Mouse (Mus musculus): ENCODE results near the gene Polr2a. TPM values are rescaled to one million over a fixed set of nuclear protein-coding genes. Genes with fewer than 3 reads are reported as not detected.

Polr2a gene
- 121 TPM for polyA plus RNA-seq (2015; fragmentation: Illumina TruSeq; extraction: RNeasy Lipid Tissue Mini Kit (QIAGEN cat#74804); ENCODE audit: insufficient read depth, low replicate concordance)

GRCm38 (mm10) chr11:69758478-69758970, at the start of gene Polr2a:
TSS of gene Polr2a (minus strand) at chr11:69758637.

GRCm38 (mm10) chr11:69804972-69805909, 46.8 kb upstream of the Polr2a start, which contains the start of gene Tmem102:
TSS of gene Tmem102 (minus strand) at chr11:69805624.

GRCm38 (mm10) chr11:69801379-69801977, 43.0 kb upstream of the Polr2a start, which contains the start of gene Fgf11:
TSS of gene Fgf11 (minus strand) at chr11:69801857.

DNA sequence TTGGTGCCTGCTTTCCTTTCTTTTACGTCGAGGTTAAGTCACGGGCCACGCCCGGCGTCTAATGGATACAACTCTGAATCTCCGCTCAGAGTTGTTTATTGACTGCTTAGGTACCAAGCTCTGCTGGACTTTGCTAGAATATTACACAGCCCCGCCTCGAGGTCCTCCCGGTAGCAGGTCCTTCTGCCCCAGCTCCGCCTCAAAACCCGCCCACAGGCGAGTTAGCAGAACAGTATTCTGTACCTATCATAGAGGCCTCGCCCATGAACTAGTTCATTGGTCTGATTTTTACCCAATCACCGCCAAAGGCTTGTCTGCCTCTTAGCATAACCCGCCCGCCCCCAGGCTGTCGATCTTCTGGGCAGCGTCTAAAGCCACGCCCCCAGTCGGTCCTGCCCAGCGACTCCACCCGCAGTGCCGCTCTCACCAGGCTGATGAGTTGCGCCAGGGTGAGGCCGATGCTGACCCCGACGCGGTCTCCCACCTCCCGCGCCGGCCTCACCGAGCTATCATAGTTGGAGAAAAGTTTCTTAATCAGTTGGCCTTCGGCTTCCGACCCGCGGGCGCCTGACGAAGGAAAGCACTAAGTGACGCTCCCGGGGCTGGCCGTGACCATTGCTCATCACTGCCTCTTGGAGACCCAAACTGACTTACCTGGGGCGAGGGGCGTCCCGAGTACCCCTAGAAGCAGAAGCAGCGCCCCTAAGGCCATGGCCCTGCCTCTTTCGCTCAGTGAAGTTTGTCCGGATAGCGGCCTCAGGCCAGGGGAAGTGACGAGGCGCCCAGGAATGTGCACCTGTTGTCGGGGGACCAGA, 36.9 kb upstream of the Polr2a start, which contains the start of gene Chrnb1:
TSS of gene Chrnb1 (minus strand) at position 776 of the 815 bp plus-strand sequence.

GRCm38 (mm10) chr11:69765221-69766125, 7.0 kb upstream of the Polr2a start, which contains the start of gene Zbtb4:
TSS of gene Zbtb4 (plus strand) at chr11:69765912.

DNA sequence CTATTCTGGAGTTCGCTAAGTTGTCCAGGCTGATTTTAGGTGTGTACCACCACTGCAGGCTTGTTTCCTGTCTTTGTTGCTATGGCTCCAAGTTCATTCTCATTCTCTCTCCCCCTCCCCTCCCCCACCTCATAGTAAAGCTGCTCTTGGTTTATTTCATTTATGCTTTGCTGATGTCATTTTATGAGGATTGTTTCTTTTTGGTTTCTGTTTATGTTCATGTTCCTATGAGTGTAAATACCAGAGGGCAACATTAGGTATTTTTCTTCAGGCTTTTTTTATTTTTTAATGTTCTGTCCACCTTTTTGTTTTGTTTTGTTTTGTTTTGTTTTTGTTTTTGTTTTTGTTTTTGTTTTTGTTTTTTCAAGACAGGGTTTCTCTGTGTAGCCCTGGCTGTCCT, 3.4 kb upstream of the Polr2a start, which contains the start of gene Slc35g3:
TSS of gene Slc35g3 (minus strand) at position 101 of the 400 bp plus-strand sequence.

GRCm38 (mm10) chr11:69695361-69696181, 62.9 kb downstream of the Polr2a start, which contains the start of the genes Tnfsf12 and Tnfsfm13:
TSS of gene Tnfsf12 (minus strand) at chr11:69695849.
TSS of gene Tnfsfm13 (minus strand) at chr11:69696098.

DNA sequence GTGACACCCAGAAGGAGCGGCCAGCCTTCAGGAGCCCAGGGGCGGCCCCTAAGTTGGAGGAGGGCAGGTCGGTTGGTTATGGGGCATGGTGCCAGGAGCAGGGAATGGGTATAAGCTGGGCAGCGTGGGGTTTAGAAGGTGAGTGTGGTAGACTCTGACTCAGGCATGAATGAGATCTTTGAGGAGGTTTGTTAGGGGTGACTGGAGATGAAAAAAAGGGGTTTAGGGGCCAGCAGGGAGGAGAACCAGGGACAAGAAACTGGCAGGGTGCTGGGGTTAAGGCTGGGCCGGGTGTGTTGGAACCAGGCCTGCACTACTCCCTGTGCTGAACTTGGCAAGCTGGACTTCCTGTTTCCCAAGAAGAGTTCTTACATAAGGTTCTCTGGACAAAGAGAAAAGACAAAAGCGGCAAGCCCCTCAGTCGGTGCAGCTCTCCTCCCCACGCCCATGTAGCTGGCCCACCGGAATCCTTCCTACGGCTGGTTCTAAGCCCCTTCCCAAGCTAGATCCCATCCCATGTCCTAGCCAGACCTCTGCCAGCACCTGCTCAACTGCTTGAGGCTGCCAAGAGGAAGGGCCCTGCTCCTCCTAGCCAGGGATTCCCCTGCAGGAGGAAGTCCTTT, 72.8 kb downstream of the Polr2a start, which contains the start of gene Tnfsf13:
TSS of gene Tnfsf13 (minus strand) at position 259 of the 623 bp plus-strand sequence.

Other genes with a start within 250 kb of the Polr2a start
- 0.51 TPM for gene Dnah2, start 209.5 kb downstream of the Polr2a start, polyA plus RNA-seq (2015; fragmentation: Illumina TruSeq; extraction: RNeasy Lipid Tissue Mini Kit (QIAGEN cat#74804); ENCODE audit: insufficient read depth, low replicate concordance)
- 0.88 TPM for gene Efnb3, start 198.4 kb downstream of the Polr2a start, polyA plus RNA-seq (2015; fragmentation: Illumina TruSeq; extraction: RNeasy Lipid Tissue Mini Kit (QIAGEN cat#74804); ENCODE audit: insufficient read depth, low replicate concordance)
- 7.7 TPM for gene Wrap53, start 178.4 kb downstream of the Polr2a start, polyA plus RNA-seq (2015; fragmentation: Illumina TruSeq; extraction: RNeasy Lipid Tissue Mini Kit (QIAGEN cat#74804); ENCODE audit: insufficient read depth, low replicate concordance)
- gene Trp53, start 178.3 kb downstream of the Polr2a start, polyA plus RNA-seq (2015; fragmentation: Illumina TruSeq; extraction: RNeasy Lipid Tissue Mini Kit (QIAGEN cat#74804); ENCODE audit: insufficient read depth, low replicate concordance), result 99.7 TPM
- 15.0 TPM for gene Atp1b2, start 152.7 kb downstream of the Polr2a start, polyA plus RNA-seq (2015; fragmentation: Illumina TruSeq; extraction: RNeasy Lipid Tissue Mini Kit (QIAGEN cat#74804); ENCODE audit: insufficient read depth, low replicate concordance)
- gene Shbg, start 140.7 kb downstream of the Polr2a start, polyA plus RNA-seq (2015; fragmentation: Illumina TruSeq; extraction: RNeasy Lipid Tissue Mini Kit (QIAGEN cat#74804); ENCODE audit: insufficient read depth, low replicate concordance), result not detected
- gene Sat2, start 136.6 kb downstream of the Polr2a start, polyA plus RNA-seq (2015; fragmentation: Illumina TruSeq; extraction: RNeasy Lipid Tissue Mini Kit (QIAGEN cat#74804); ENCODE audit: insufficient read depth, low replicate concordance), result 3.1 TPM
- 49.8 TPM for gene Fxr2, start 125.6 kb downstream of the Polr2a start, polyA plus RNA-seq (2015; fragmentation: Illumina TruSeq; extraction: RNeasy Lipid Tissue Mini Kit (QIAGEN cat#74804); ENCODE audit: insufficient read depth, low replicate concordance)
- gene Sox15, start 103.3 kb downstream of the Polr2a start, polyA plus RNA-seq (2015; fragmentation: Illumina TruSeq; extraction: RNeasy Lipid Tissue Mini Kit (QIAGEN cat#74804); ENCODE audit: insufficient read depth, low replicate concordance), result not detected
- 58.3 TPM for gene Mpdu1, start 96.0 kb downstream of the Polr2a start, polyA plus RNA-seq (2015; fragmentation: Illumina TruSeq; extraction: RNeasy Lipid Tissue Mini Kit (QIAGEN cat#74804); ENCODE audit: insufficient read depth, low replicate concordance)
- 75.0 TPM for gene Cd68, start 92.5 kb downstream of the Polr2a start, polyA plus RNA-seq (2015; fragmentation: Illumina TruSeq; extraction: RNeasy Lipid Tissue Mini Kit (QIAGEN cat#74804); ENCODE audit: insufficient read depth, low replicate concordance)
- gene Eif4a1, start 86.2 kb downstream of the Polr2a start, polyA plus RNA-seq (2015; fragmentation: Illumina TruSeq; extraction: RNeasy Lipid Tissue Mini Kit (QIAGEN cat#74804); ENCODE audit: insufficient read depth, low replicate concordance), result 820 TPM
- gene Senp3, start 76.6 kb downstream of the Polr2a start, polyA plus RNA-seq (2015; fragmentation: Illumina TruSeq; extraction: RNeasy Lipid Tissue Mini Kit (QIAGEN cat#74804); ENCODE audit: insufficient read depth, low replicate concordance), result 194 TPM
- 17.3 TPM for gene Tnfsf13, start 72.9 kb downstream of the Polr2a start, polyA plus RNA-seq (2015; fragmentation: Illumina TruSeq; extraction: RNeasy Lipid Tissue Mini Kit (QIAGEN cat#74804); ENCODE audit: insufficient read depth, low replicate concordance)
- 12.0 TPM for gene Tnfsf12, start 62.8 kb downstream of the Polr2a start, polyA plus RNA-seq (2015; fragmentation: Illumina TruSeq; extraction: RNeasy Lipid Tissue Mini Kit (QIAGEN cat#74804); ENCODE audit: insufficient read depth, low replicate concordance)
- gene Tnfsfm13, start 62.5 kb downstream of the Polr2a start, polyA plus RNA-seq (2015; fragmentation: Illumina TruSeq; extraction: RNeasy Lipid Tissue Mini Kit (QIAGEN cat#74804); ENCODE audit: insufficient read depth, low replicate concordance), result 7.2 TPM
- not detected for gene Slc35g3, start 3.3 kb upstream of the Polr2a start, polyA plus RNA-seq (2015; fragmentation: Illumina TruSeq; extraction: RNeasy Lipid Tissue Mini Kit (QIAGEN cat#74804); ENCODE audit: insufficient read depth, low replicate concordance)
- 27.8 TPM for gene Zbtb4, start 7.3 kb upstream of the Polr2a start, polyA plus RNA-seq (2015; fragmentation: Illumina TruSeq; extraction: RNeasy Lipid Tissue Mini Kit (QIAGEN cat#74804); ENCODE audit: insufficient read depth, low replicate concordance)
- gene Chrnb1, start 37.3 kb upstream of the Polr2a start, polyA plus RNA-seq (2015; fragmentation: Illumina TruSeq; extraction: RNeasy Lipid Tissue Mini Kit (QIAGEN cat#74804); ENCODE audit: insufficient read depth, low replicate concordance), result 10.8 TPM
- 2.2 TPM for gene Fgf11, start 43.2 kb upstream of the Polr2a start, polyA plus RNA-seq (2015; fragmentation: Illumina TruSeq; extraction: RNeasy Lipid Tissue Mini Kit (QIAGEN cat#74804); ENCODE audit: insufficient read depth, low replicate concordance)
- not detected for gene Tmem102, start 47.0 kb upstream of the Polr2a start, polyA plus RNA-seq (2015; fragmentation: Illumina TruSeq; extraction: RNeasy Lipid Tissue Mini Kit (QIAGEN cat#74804); ENCODE audit: insufficient read depth, low replicate concordance)
- gene Gm39566, start 56.7 kb upstream of the Polr2a start, polyA plus RNA-seq (2015; fragmentation: Illumina TruSeq; extraction: RNeasy Lipid Tissue Mini Kit (QIAGEN cat#74804); ENCODE audit: insufficient read depth, low replicate concordance), result not detected
- not detected for gene Spem2, start 59.8 kb upstream of the Polr2a start, polyA plus RNA-seq (2015; fragmentation: Illumina TruSeq; extraction: RNeasy Lipid Tissue Mini Kit (QIAGEN cat#74804); ENCODE audit: insufficient read depth, low replicate concordance)
- gene Spem1, start 63.5 kb upstream of the Polr2a start, polyA plus RNA-seq (2015; fragmentation: Illumina TruSeq; extraction: RNeasy Lipid Tissue Mini Kit (QIAGEN cat#74804); ENCODE audit: insufficient read depth, low replicate concordance), result not detected
- gene Nlgn2, start 79.1 kb upstream of the Polr2a start, polyA plus RNA-seq (2015; fragmentation: Illumina TruSeq; extraction: RNeasy Lipid Tissue Mini Kit (QIAGEN cat#74804); ENCODE audit: insufficient read depth, low replicate concordance), result 4.4 TPM
- 87.3 TPM for gene Tmem256, start 79.9 kb upstream of the Polr2a start, polyA plus RNA-seq (2015; fragmentation: Illumina TruSeq; extraction: RNeasy Lipid Tissue Mini Kit (QIAGEN cat#74804); ENCODE audit: insufficient read depth, low replicate concordance)
- 11.9 TPM for gene Plscr3, start 87.7 kb upstream of the Polr2a start, polyA plus RNA-seq (2015; fragmentation: Illumina TruSeq; extraction: RNeasy Lipid Tissue Mini Kit (QIAGEN cat#74804); ENCODE audit: insufficient read depth, low replicate concordance)
- 0.26 TPM for gene Tnk1, start 100.1 kb upstream of the Polr2a start, polyA plus RNA-seq (2015; fragmentation: Illumina TruSeq; extraction: RNeasy Lipid Tissue Mini Kit (QIAGEN cat#74804); ENCODE audit: insufficient read depth, low replicate concordance)
- gene Tmem95, start 119.4 kb upstream of the Polr2a start, polyA plus RNA-seq (2015; fragmentation: Illumina TruSeq; extraction: RNeasy Lipid Tissue Mini Kit (QIAGEN cat#74804); ENCODE audit: insufficient read depth, low replicate concordance), result not detected
- gene Kctd11, start 122.8 kb upstream of the Polr2a start, polyA plus RNA-seq (2015; fragmentation: Illumina TruSeq; extraction: RNeasy Lipid Tissue Mini Kit (QIAGEN cat#74804); ENCODE audit: insufficient read depth, low replicate concordance), result 4.5 TPM
- gene Acap1, start 136.9 kb upstream of the Polr2a start, polyA plus RNA-seq (2015; fragmentation: Illumina TruSeq; extraction: RNeasy Lipid Tissue Mini Kit (QIAGEN cat#74804); ENCODE audit: insufficient read depth, low replicate concordance), result 190 TPM
- gene 2810408A11Rik, start 142.3 kb upstream of the Polr2a start, polyA plus RNA-seq (2015; fragmentation: Illumina TruSeq; extraction: RNeasy Lipid Tissue Mini Kit (QIAGEN cat#74804); ENCODE audit: insufficient read depth, low replicate concordance), result 3.1 TPM
- 19.6 TPM for gene Neurl4, start 142.4 kb upstream of the Polr2a start, polyA plus RNA-seq (2015; fragmentation: Illumina TruSeq; extraction: RNeasy Lipid Tissue Mini Kit (QIAGEN cat#74804); ENCODE audit: insufficient read depth, low replicate concordance)
- gene Gps2, start 155.3 kb upstream of the Polr2a start, polyA plus RNA-seq (2015; fragmentation: Illumina TruSeq; extraction: RNeasy Lipid Tissue Mini Kit (QIAGEN cat#74804); ENCODE audit: insufficient read depth, low replicate concordance), result 80.2 TPM
- 389 TPM for gene Eif5a, start 163.3 kb upstream of the Polr2a start, polyA plus RNA-seq (2015; fragmentation: Illumina TruSeq; extraction: RNeasy Lipid Tissue Mini Kit (QIAGEN cat#74804); ENCODE audit: insufficient read depth, low replicate concordance)
- gene Ybx2, start 177.2 kb upstream of the Polr2a start, polyA plus RNA-seq (2015; fragmentation: Illumina TruSeq; extraction: RNeasy Lipid Tissue Mini Kit (QIAGEN cat#74804); ENCODE audit: insufficient read depth, low replicate concordance), result 0.41 TPM
- 1.2 TPM for gene Slc2a4, start 189.6 kb upstream of the Polr2a start, polyA plus RNA-seq (2015; fragmentation: Illumina TruSeq; extraction: RNeasy Lipid Tissue Mini Kit (QIAGEN cat#74804); ENCODE audit: insufficient read depth, low replicate concordance)
- gene Cldn7, start 206.1 kb upstream of the Polr2a start, polyA plus RNA-seq (2015; fragmentation: Illumina TruSeq; extraction: RNeasy Lipid Tissue Mini Kit (QIAGEN cat#74804); ENCODE audit: insufficient read depth, low replicate concordance), result 0.72 TPM
- 106 TPM for gene Ctdnep1, start 222.5 kb upstream of the Polr2a start, polyA plus RNA-seq (2015; fragmentation: Illumina TruSeq; extraction: RNeasy Lipid Tissue Mini Kit (QIAGEN cat#74804); ENCODE audit: insufficient read depth, low replicate concordance)
- 46.5 TPM for gene Elp5, start 223.9 kb upstream of the Polr2a start, polyA plus RNA-seq (2015; fragmentation: Illumina TruSeq; extraction: RNeasy Lipid Tissue Mini Kit (QIAGEN cat#74804); ENCODE audit: insufficient read depth, low replicate concordance)
- 492 TPM for gene Gabarap, start 232.5 kb upstream of the Polr2a start, polyA plus RNA-seq (2015; fragmentation: Illumina TruSeq; extraction: RNeasy Lipid Tissue Mini Kit (QIAGEN cat#74804); ENCODE audit: insufficient read depth, low replicate concordance)
- 67.0 TPM for gene Phf23, start 237.1 kb upstream of the Polr2a start, polyA plus RNA-seq (2015; fragmentation: Illumina TruSeq; extraction: RNeasy Lipid Tissue Mini Kit (QIAGEN cat#74804); ENCODE audit: insufficient read depth, low replicate concordance)
- gene Dvl2, start 242.0 kb upstream of the Polr2a start, polyA plus RNA-seq (2015; fragmentation: Illumina TruSeq; extraction: RNeasy Lipid Tissue Mini Kit (QIAGEN cat#74804); ENCODE audit: insufficient read depth, low replicate concordance), result 9.8 TPM